Mouse (Mus musculus) olfactory bulb, adult 2 months (tissue): ENCODE results near the gene Adamtsl3.

Experiments used
- CTCF ChIP-seq: fragments of 200-500 bp; IDR thresholded peaks from 2 replicates; pipeline ENCODE4 v1.5.1; 2012; ENCODE audit warnings: low read depth, mild to moderate bottlenecking, low read length, moderate library complexity; ENCODE audit not compliant: insufficient read depth
- POLR2A ChIP-seq: fragments of 200-500 bp; IDR thresholded peaks from 2 replicates; pipeline ENCODE4 v1.6.1; 2012; ENCODE audit warnings: mild to moderate bottlenecking, low read depth, low read length, moderate library complexity; ENCODE audit not compliant: insufficient read depth

DNA sequence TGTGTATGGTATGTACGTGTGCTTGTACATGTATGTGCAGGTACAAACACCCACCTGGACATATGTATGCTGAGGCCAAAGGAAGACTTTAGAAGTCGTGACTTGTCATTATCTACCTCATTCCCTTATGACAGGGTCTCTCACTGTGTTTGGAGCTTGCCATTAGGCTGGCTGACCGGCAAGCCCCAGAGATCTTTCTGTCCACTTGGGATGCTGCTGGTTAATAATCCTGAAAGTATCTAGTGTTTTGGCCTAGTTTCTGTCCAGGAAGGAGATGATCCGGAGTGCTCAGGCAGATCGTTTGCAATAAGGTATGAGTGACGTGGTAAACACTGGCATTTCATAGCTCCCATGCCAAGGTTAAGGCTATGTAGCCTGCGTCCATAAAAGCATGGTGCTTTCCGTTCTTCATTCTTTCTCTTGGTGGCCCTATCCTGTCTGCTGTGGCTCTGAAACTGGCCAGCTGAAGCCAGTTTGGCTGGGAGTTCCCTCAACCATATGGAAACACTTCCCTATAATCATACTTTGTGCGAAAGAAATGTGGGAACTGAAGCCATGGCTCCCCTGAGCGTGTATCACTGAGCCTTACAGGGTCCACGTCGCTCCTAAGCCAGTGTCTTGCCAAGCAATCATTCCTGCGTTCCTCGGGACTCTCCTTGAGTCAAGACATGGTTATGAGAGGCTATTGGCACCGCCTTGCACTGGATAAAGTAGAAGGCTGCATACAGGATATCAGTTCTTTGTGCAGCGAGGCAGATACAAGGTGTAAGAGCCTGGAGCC lies 141.1 kb downstream of the Adamtsl3 start:
- TF ChIP-seq POLR2A (no peak), CTCF (no peak)
